Mouse (Mus musculus) B cell, adult 67 days (primary cell): ENCODE results near the gene Pet100. TPM values are rescaled to one million over a fixed set of nuclear protein-coding genes. Genes with fewer than 3 reads are reported as not detected.

Source experiments
- total RNA-seq, 2 experiments: library from RNA; stranded (reverse); gene quantifications; 4 replicates each; pipeline ENCODE4 v1.2.4; 2023

The Pet100 gene
- 10 to 100 TPM; 67.1 to 68.4 TPM for total RNA-seq

GRCm38 (mm10) chr8:3621199-3621970 is at the start of gene Pet100, which contains the start of gene Xab2:
Gene Pet100 (plus strand): TSS chr8:3621548.
Gene Xab2 (minus strand): TSS chr8:3621316.

GRCm38 (mm10) chr8:3586993-3587390 is 34.4 kb upstream of the Pet100 start, which contains the start of gene Camsap3:
Gene Camsap3 (plus strand): TSS chr8:3587293.

DNA sequence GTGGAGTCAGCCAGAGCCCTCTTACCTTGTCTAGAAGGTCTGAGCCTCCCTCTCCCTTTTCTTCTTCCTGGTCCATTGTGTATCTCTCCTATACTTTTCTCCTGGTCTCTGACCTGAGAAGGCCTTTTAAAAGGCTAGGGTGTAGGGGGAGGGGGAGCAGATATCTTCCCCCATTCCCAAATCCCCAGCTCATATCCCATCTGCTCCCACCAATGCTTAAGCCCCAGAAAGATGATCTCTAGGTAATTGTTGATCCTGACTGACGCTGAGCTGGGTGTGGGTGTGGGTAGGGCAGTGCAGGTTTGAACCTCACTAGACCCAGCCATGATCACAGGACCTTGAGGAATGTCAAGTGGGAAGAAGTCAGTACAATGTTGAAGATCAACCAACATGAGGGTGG is 4.1 kb downstream of the Pet100 start, which contains the start of gene Pcp2:
Gene Pcp2 (minus strand): TSS at position 101 of the 400 bp plus-strand sequence.

GRCm38 (mm10) chr8:3630647-3631477 is 9.5 kb downstream of the Pet100 start, which contains the start of gene Stxbp2:
Gene Stxbp2 (plus strand): TSS chr8:3630955.

GRCm38 (mm10) chr8:3655526-3655925 is 34.2 kb downstream of the Pet100 start, which contains the start of gene Retn:
Gene Retn (plus strand): TSS chr8:3655770.

DNA sequence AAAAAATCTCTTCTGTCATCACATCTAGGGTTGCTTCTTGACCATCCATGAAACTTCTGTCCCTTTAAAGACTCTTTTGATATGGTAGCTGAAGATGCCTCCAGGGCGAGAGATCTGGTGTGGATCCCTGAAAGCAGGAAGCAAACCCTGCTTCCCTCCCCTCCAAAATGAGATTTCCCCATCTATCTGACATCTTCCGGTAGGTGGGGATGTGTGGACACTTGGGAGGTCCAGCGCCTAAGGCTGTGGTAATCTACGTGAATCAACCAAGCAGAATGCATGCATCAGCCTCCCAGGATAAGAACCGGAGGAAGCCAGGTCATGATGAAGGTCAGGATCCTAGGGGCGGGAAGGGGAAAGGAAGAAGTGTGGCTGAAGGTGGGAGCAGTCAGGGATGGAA is 44.2 kb downstream of the Pet100 start, which contains the start of gene Mcemp1:
Gene Mcemp1 (plus strand): TSS at position 248 of the 400 bp plus-strand sequence.

GRCm38 (mm10) chr8:3671980-3672491 is 50.7 kb downstream of the Pet100 start, which contains the start of gene Fcor:
Gene Fcor (minus strand): TSS chr8:3672362.

Other genes starting within 250 kb of the Pet100 start
- 100 to 1,000 TPM; 269 to 313 TPM for gene Arhgef18, start 228.5 kb upstream of the Pet100 start, total RNA-seq
- 1 to 10 TPM; 1.4 to 2.4 TPM for gene Pex11g, start 153.9 kb upstream of the Pet100 start, total RNA-seq
- gene Tex45, start 150.7 kb upstream of the Pet100 start, total RNA-seq = 1 to 10 TPM; 5.0 to 8.3 TPM
- 1 to 10 TPM; 8.7 to 10.0 TPM for gene Zfp358, start 128.4 kb upstream of the Pet100 start, total RNA-seq
- 100 to 1,000 TPM; 105 to 106 TPM for gene Mcoln1, start 121.1 kb upstream of the Pet100 start, total RNA-seq
- gene Pnpla6, start 106.2 kb upstream of the Pet100 start, total RNA-seq = 10 to 100 TPM; 78.0 to 82.4 TPM
- gene C330021F23Rik, start 53.6 kb upstream of the Pet100 start, total RNA-seq = not detected
- not detected for gene Camsap3, start 34.3 kb upstream of the Pet100 start, total RNA-seq
- gene Xab2, start 232 bp upstream of the Pet100 start, total RNA-seq = 10 to 100 TPM; 87.4 to 92.4 TPM
- gene Pcp2, start 4.0 kb downstream of the Pet100 start, total RNA-seq = not detected
- 100 to 1,000 TPM; 259 to 269 TPM for gene Stxbp2, start 9.4 kb downstream of the Pet100 start, total RNA-seq
- not detected for gene Retn, start 34.2 kb downstream of the Pet100 start, total RNA-seq
- not detected for gene Mcemp1, start 44.2 kb downstream of the Pet100 start, total RNA-seq
- not detected for gene Fcor, start 50.8 kb downstream of the Pet100 start, total RNA-seq
- gene Trappc5, start 54.8 kb downstream of the Pet100 start, total RNA-seq = 10 to 100 TPM; 23.4 to 28.8 TPM
- 100 to 1,000 TPM; 596 to 740 TPM for gene Fcer2a, start 72.6 kb downstream of the Pet100 start, total RNA-seq
- not detected for gene Clec4g, start 99.1 kb downstream of the Pet100 start, total RNA-seq
- 1 to 10 TPM; 1.0 to 1.1 TPM for gene Cd209a, start 127.4 kb downstream of the Pet100 start, total RNA-seq
- not detected for gene Cd209e, start 232.8 kb downstream of the Pet100 start, total RNA-seq